Comparison of ENCODE assay signal across 22 mouse cellular contexts in genomic region chr11:76981570-76982141, GRCm38 (mm10). TPM values are rescaled to one million over a fixed set of nuclear protein-coding genes. Genes with fewer than 3 reads are reported as not detected.
"Had no signal": no experiment of that assay in that cellular context is flagged by ENCODE, and none has a peak within 500 bp of the region (broad histone marks: within the 10 kb centered on the region; RNA-seq: fewer than 3 reads in every experiment).

No protein-coding gene starts in this region.

- H3K4me2 ChIP-seq: lung, embryonic 15.5 days; midbrain, embryonic 11.5 days; midbrain, embryonic 13.5 days; midbrain, embryonic 15.5 days; neural tube, embryonic 13.5 days; neural tube, embryonic 15.5 days had no signal

- H3K4me3 ChIP-seq: lung, embryonic 15.5 days; megakaryocyte, embryonic 14.5 days; midbrain, embryonic 13.5 days; midbrain, embryonic 15.5 days; myocyte; neural tube, embryonic 13.5 days; neural tube, embryonic 15.5 days had no signal

- H3K4me1 ChIP-seq: lung, embryonic 15.5 days; midbrain, embryonic 13.5 days; midbrain, embryonic 15.5 days; neural tube, embryonic 13.5 days; neural tube, embryonic 15.5 days had no signal

- H3K9me3 ChIP-seq: lung, embryonic 15.5 days; megakaryocyte, embryonic 14.5 days; midbrain, embryonic 13.5 days; midbrain, embryonic 15.5 days; neural tube, embryonic 13.5 days; neural tube, embryonic 15.5 days had no signal

- H3K9ac ChIP-seq: liver, embryonic 14.5 days; lung, embryonic 15.5 days; midbrain, embryonic 13.5 days; midbrain, embryonic 15.5 days; neural tube, embryonic 13.5 days; neural tube, embryonic 15.5 days had no signal

- ATAC-seq: lung, postnatal 0 days; midbrain, embryonic 13.5 days; midbrain, embryonic 15.5 days had no signal

- H3K27ac ChIP-seq: liver, embryonic 14.5 days; lung, embryonic 15.5 days; macrophage; midbrain, embryonic 13.5 days; midbrain, embryonic 15.5 days; neural tube, embryonic 13.5 days; neural tube, embryonic 15.5 days had no signal

- H3K27me3 ChIP-seq: lung, embryonic 15.5 days; megakaryocyte, embryonic 14.5 days; midbrain, embryonic 13.5 days; midbrain, embryonic 15.5 days; neural tube, embryonic 13.5 days; neural tube, embryonic 15.5 days had no signal

- DNase-seq: lung, adult 2 months; lung, postnatal 14 days; lung, postnatal 36 days; retina, postnatal 1 day; right cerebral cortex, adult 18-20 months; right cerebral cortex, postnatal 25 days; right cerebral cortex, postnatal 4 days; spleen, adult 18-20 months; thymus, adult 18-20 months; thymus, postnatal 14 days; thymus, postnatal 36 days had no signal

RNA-seq across cellular contexts. Expression of gene Slc6a4, which starts 16.7 kb away (rescaled TPM):
- polyA plus RNA-seq: myocyte had no signal
